Mouse (Mus musculus): Measurements from ENCODE around the gene Sdhaf4.

GRCm38 (mm10) chr1:24007621-24008020 is 2.2 kb upstream of the Sdhaf4 start:
- TF ChIP-seq EP300 (IDR thresholded peaks at IDR 0.05; ENCODE audit: low read depth), result no peak
- TF ChIP-seq CTCF (IDR thresholded peaks at IDR 0.05; ENCODE audit: low read depth), result no peak
